ENCODE assay signal across 8 mouse cellular contexts in genomic region chr15:8443926-8444889, GRCm38 (mm10). TPM values are rescaled to one million over a fixed set of nuclear protein-coding genes. Genes with fewer than 3 reads are reported as not detected.
A peak's percentile ranks its signal among the peaks of the same experiment; 100 is the strongest.
DNase-seq lines count a peak whose midpoint lies in the region; ATAC-seq lines count a peak whose summit lies in the region.

Gene Nipbl (minus strand): TSS chr15:8444463.

- H3K4me1 ChIP-seq in forebrain, embryonic 10.5 days: peaks cover 40% of the 10 kb centered on the region
- H3K4me1 ChIP-seq in heart, embryonic 15.5 days (replicated peaks): peaks cover 12% of the 10 kb centered on the region
- H3K4me1 ChIP-seq in liver, embryonic 13.5 days (replicated peaks): peaks cover 34% of the 10 kb centered on the region
- no peaks in the 10 kb centered on the region for H3K4me1 ChIP-seq in stomach, embryonic 14.5 days (ENCODE audit: control insufficient read depth, insufficient read depth, low read length)

- peak within 1 kb of the TSS; percentile 93 for H3K4me2 ChIP-seq in heart, embryonic 15.5 days
- H3K4me2 ChIP-seq in liver, embryonic 13.5 days: peak within 1 kb of the TSS; percentile 95
- H3K4me2 ChIP-seq in stomach, embryonic 14.5 days (replicated peaks; ENCODE audit: low read depth, low read length): peak within 1 kb of the TSS; percentile 97

- H3K36me3 ChIP-seq in forebrain, embryonic 10.5 days (replicated peaks): no peaks in the 10 kb centered on the region
- H3K36me3 ChIP-seq in heart, embryonic 15.5 days: no peaks in the 10 kb centered on the region
- H3K36me3 ChIP-seq in liver, embryonic 13.5 days: no peaks in the 10 kb centered on the region
- H3K36me3 ChIP-seq in stomach, embryonic 14.5 days (ENCODE audit: control insufficient read depth, insufficient read depth, low read length): no peaks in the 10 kb centered on the region

- H3K27me3 ChIP-seq in forebrain, embryonic 10.5 days (ENCODE audit: poor library complexity, severe bottlenecking): no peaks in the 10 kb centered on the region
- H3K27me3 ChIP-seq in heart, embryonic 15.5 days: no peaks in the 10 kb centered on the region
- no peaks in the 10 kb centered on the region for H3K27me3 ChIP-seq in liver, embryonic 13.5 days
- H3K27me3 ChIP-seq in stomach, embryonic 14.5 days (ENCODE audit: control insufficient read depth, insufficient read depth, low read length): no peaks in the 10 kb centered on the region

- H3K27ac ChIP-seq in forebrain, embryonic 10.5 days: peak within 1 kb of the TSS; percentile 99
- peak within 1 kb of the TSS; percentile 99 for H3K27ac ChIP-seq in heart, embryonic 15.5 days
- H3K27ac ChIP-seq in liver, embryonic 13.5 days: peak within 1 kb of the TSS; percentile 99
- H3K27ac ChIP-seq in stomach, embryonic 14.5 days (ENCODE audit: low read length): peak within 1 kb of the TSS; percentile 100

- H3K4me3 ChIP-seq in forebrain, embryonic 10.5 days: peak within 1 kb of the TSS; percentile 94
- H3K4me3 ChIP-seq in heart, embryonic 15.5 days: peak within 1 kb of the TSS; percentile 100
- H3K4me3 ChIP-seq in liver, embryonic 13.5 days (replicated peaks): peak within 1 kb of the TSS; percentile 97
- peak within 1 kb of the TSS; percentile 95 for H3K4me3 ChIP-seq in stomach, embryonic 14.5 days (ENCODE audit: low read depth, low read length)

- H3K9ac ChIP-seq in heart, embryonic 15.5 days: peak within 1 kb of the TSS; percentile 100
- H3K9ac ChIP-seq in liver, embryonic 13.5 days: peak within 1 kb of the TSS; percentile 99
- peak within 1 kb of the TSS; percentile 97 for H3K9ac ChIP-seq in stomach, embryonic 14.5 days (replicated peaks; ENCODE audit: low read depth, low read length)

- ATAC-seq in heart, embryonic 15.5 days (replicated peaks; ENCODE audit: insufficient number of reproducible peaks, insufficient read depth, low FRiP score, low read depth): peak; percentile 86
- peak; percentile 77 for ATAC-seq in liver, embryonic 13.5 days (ENCODE audit: low read depth)
- ATAC-seq in stomach, embryonic 14.5 days (ENCODE audit: insufficient number of reproducible peaks, insufficient read depth, low FRiP score, low read depth): peak; percentile 87

- peak; percentile 85 to 88 for DNase-seq in CD8-positive naive resting alpha-beta T cell, adult 2 months (ENCODE audit: low read depth in 2 of 2, low spot score in 2 of 2)
- DNase-seq in c-Kit-positive CD71-negative TER-119-negative erythroid progenitor cells, embryonic 14.5 days (ENCODE audit: low read depth): peak; percentile 82
- DNase-seq in forebrain, embryonic 10.5 days (ENCODE audit: extremely low spot score, low spot score): peak; percentile 92
- DNase-seq in kidney, postnatal 25 days: peak; percentile 93 to 97
- DNase-seq in liver, embryonic 13.5 days: peak; percentile 84
- peak; percentile 81 to 88 for DNase-seq in natural killer cell, adult 2 months (ENCODE audit: low spot score in 2 of 2)

- WGBS in forebrain, embryonic 10.5 days: under 1% methylated on average over 92 of the region's 102 CpGs
- WGBS in heart, embryonic 15.5 days: under 1% methylated on average over 81 of the region's 102 CpGs
- 2% methylated on average over 49 of the region's 102 CpGs for WGBS in liver, embryonic 13.5 days (ENCODE audit: insufficient replicate concordance)
- WGBS in stomach, embryonic 14.5 days: under 1% methylated on average over 71 of the region's 102 CpGs

- H3K9me3 ChIP-seq in forebrain, embryonic 10.5 days: no peaks in the 10 kb centered on the region
- H3K9me3 ChIP-seq in heart, embryonic 15.5 days (replicated peaks): no peaks in the 10 kb centered on the region
- H3K9me3 ChIP-seq in liver, embryonic 13.5 days (replicated peaks): no peaks in the 10 kb centered on the region
- H3K9me3 ChIP-seq in stomach, embryonic 14.5 days (ENCODE audit: control insufficient read depth, low read depth, low read length): no peaks in the 10 kb centered on the region

RNA-seq across cellular contexts. Expression of gene Nipbl, which starts in this region (rescaled TPM):
- 18.5 and 18.8 TPM in 2 replicates for polyA plus RNA-seq in forebrain, embryonic 10.5 days (2016; fragmentation: Nextera tagmentation; extraction: Ambion mirVana)
- polyA plus RNA-seq in heart, embryonic 15.5 days (2015; fragmentation: Nextera tagmentation; extraction: Ambion mirVana): 9.8 and 11.0 TPM in 2 replicates
- polyA plus RNA-seq in liver, embryonic 13.5 days (2015; fragmentation: Nextera tagmentation; extraction: Ambion mirVana): 6.7 and 7.4 TPM in 2 replicates
- polyA plus RNA-seq in stomach, embryonic 14.5 days (2014; fragmentation: Nextera tagmentation; extraction: Ambion mirVana): 26.1 and 26.7 TPM in 2 replicates

Comparison
In these comparisons a context has a peak if more than half of its experiments do, and no peak if none do; other contexts are left out.
1. Peak in every context shown above with its lines: DNase-seq, ATAC-seq, H3K4me3 ChIP-seq and H3K27ac ChIP-seq.